Mouse (Mus musculus) heart, adult 18-20 months (tissue): ENCODE measurements around the gene Ccdc149. TPM values are rescaled to one million over a fixed set of nuclear protein-coding genes. Genes with fewer than 3 reads are reported as not detected.

ENCODE experiments used
- DNase-seq, 2 experiments: peaks; one replicate each; pipeline ENCODE4 v3.0.0; 2021 to 2022; ENCODE audit warnings: mixed read lengths in 1 of 2
- long read RNA-seq, 2 experiments: library from polyadenylated mRNA; stranded (forward); transcript quantifications; one replicate each; pipeline ENCODE4 v2.0.0; 2021
- total RNA-seq, 2 experiments: library from RNA; stranded (reverse); gene quantifications; 2 replicates each; pipeline ENCODE4 v1.2.3; 2021

The Ccdc149 gene
- total RNA-seq: 1 to 10 TPM; 7.6 TPM
- long read RNA-seq, experiment 1, transcript Ccdc149-201 (12 exons, 3,295 nt): major isoform, 9 of 10 reads
- long read RNA-seq, experiment 1, partial matches to known transcripts: 0 of 10 reads
- long read RNA-seq, experiment 1, other reads (novel, unspliced or antisense): 1 of 10 reads
- long read RNA-seq, experiment 2, partial matches to known transcripts: 0 of 3 reads
- long read RNA-seq, experiment 2, other reads (novel, unspliced or antisense): 2 of 3 reads

DNA sequence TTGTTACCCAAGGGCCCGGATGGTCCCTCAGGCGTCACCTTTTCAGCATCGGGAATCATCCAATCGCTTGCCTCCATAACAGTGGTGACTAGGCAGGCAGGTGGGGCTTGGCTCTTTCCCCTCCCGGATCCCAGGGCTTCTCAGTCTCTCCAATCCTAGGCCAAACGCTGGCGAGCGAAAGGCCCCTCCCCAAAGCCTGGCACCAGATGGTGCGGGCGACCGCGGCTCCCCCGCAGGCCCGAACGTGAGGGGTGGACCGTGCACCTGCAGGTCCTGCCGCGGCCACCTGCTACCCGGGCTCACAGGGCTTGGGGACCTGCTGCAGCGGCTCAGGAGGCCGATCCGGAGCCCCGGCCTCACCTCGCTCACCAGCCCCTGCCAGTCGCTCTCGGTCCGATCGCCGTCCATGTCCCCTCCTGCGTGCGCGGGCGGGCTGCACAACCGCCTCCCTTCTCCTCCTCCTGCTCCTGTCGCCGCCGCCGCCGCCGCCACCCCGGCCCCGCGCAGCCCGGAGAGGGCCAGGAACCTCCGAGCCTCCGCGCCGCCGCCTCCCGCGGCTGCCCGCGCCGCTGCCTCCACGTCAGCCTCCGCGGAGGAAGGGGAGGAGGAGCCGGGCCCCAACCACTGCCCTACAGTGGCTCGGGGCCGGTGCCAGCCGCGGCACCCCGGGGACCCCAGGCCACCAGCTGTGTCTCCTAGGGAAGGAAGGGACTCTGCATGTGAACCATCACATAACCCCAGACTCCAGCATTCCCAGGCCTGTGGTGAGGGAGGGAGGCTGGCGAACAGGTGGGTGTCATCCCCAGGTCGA is at the start of gene Ccdc149:
TSS of gene Ccdc149 (minus strand) at position 531 of the 811 bp plus-strand sequence.
- DNase-seq: peak; percentile 63 to 66

DNA sequence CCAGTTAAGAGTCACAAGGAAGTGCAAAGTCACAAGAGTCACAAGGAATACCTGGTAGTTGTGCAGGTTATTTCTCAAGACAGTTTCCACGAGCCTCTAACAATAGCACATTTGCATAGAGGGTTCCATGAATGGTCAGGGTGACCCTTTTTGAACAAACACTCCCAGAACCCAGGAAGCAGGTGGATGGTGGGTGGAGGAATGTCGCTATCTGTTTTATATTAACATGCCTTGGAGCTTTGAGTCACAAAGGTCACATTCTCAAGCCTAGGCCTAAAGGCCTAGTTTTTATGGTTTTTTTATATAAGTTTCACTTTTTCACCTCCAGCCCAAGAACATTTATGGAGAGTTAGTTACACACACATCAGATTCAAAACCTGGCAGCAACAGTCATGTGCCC is 48.6 kb upstream of the Ccdc149 start:
- no peak for DNase-seq

DNA sequence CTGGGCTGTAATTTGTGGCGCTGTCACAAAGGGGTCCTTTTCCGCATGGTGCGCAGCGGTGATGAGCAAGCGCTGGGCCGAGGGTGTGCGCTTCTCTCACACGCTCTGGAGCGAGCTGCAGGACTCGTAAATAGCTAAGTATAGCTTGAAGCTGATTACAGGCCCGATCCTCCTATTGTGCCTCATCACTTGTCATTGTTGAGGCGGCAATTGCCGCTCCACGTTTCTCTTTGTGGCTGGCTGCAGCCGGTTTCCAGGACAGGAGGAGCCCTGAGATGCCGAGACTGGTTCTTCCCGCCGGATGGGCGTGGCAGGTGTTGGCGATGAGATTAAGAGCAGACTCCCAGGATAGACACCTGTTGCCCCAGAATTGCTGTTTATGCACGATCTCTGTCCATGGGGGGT is 44.8 kb upstream of the Ccdc149 start:
- peak in 1 of 2 experiments; percentile 17 for DNase-seq

DNA sequence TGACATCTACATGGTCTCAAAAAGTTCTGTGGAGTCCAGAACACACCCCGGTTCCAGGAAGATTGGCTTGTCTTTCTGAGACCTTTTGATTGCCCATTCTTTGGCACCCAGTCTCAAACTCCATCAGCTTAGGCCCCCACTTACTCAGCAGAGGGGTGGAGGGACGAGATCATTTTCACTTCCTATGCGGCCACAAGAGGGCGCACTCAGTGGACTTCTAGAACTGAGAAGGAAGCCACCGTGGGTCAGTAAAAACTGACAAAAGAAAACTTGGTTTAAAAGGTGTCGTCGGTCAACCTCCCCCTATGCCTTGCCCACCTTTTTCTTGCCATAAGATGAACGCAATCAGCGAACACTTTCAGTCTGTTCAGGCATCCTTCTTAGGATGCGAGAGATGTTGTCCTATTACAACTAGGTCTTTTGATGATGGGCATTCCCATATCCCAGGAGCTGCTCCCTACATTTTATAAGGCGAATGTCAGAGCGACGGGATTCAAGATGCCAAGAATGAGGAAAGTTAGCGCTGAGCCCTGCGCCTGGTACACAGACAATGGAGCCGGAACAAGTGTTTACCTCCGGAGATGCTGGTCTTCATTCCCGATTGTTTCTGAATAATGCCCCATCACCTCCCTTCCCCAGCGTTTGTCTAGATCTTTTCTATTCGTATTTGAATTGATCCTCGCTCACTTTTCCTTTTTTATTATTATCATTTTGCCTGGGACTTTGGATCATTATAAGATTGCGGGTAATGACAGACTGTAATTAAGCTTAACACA is 44.1 kb upstream of the Ccdc149 start:
- DNase-seq: peak; percentile 50 to 84

DNA sequence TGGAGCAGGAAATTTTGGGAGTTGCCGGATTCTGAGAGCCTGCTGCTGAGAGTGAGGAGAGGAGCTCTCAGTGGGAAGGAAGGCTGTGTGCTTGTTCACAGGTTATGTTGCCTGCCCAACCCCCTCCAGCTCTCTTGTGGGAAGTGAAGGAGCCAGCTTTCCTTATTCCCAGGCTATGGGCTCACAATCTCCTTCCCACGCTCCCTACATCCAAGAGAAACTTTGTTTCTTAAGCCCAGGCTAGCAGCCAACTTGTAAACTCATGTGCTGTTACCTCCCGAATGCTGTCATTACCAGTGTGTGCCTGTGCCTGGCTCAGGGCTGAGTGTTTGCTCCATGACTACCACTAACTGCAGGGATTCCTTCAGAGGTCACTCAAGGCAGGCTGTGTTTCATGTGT is 39.8 kb upstream of the Ccdc149 start:
- DNase-seq: peak; percentile 30 to 41

DNA sequence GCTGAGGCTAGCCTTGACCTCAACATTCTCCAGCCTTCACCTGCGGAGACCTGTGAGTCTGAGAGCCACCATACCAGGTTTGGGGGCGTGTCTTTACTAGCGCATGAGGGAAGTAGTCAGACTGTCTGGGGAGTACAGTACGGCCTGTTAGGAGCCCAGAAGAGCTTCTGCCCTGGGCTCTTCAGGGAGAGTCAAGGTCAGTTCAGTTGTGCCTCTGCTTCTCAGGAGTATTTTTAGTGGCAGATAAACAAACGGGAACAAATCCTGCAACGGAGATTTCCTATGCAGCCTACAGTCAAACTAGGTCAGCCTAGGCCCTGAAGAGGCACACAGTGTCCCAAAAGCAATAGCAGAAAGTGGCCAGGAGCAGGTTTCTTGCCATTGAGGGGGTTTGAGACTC is 38.1 kb upstream of the Ccdc149 start:
- peak; percentile 50 to 73 for DNase-seq

DNA sequence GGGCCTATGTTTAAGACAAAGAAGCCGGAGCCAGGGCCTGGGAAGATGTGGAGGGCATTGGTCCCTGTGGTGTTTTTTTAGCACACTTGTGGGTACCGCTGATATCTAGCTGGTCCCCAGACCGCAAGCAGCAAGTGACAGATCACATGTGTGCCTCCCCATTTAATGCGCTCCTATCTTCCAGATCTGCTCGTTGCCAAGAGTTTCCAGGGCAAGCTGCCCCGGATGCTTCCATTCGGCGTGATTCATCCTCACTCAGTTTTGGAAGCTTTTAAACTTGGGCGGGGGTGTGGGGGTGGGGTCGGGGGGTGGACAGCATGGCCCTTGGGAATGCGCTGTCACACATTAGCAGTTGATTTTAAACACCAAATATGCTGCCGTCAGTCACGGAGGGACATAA is 33.3 kb upstream of the Ccdc149 start:
- no peak for DNase-seq

DNA sequence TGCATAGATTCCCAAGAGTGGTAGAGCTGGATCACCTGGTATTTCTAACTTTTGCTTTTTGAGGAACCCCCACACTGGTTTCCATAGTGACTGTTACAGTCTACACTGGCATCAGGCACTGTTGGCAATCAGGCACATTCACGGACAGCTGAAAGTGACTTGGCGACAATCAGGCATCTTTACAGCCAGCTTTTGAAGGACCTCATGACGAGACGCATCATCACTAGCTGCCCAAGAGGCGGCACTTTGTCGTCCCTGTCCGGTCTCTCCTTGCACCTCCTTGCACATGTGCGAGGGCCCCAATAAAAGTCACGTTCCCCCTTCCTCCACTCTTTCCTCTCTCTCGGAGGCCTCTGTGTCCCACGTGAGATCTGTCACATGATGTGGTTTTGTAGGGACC is 32.8 kb upstream of the Ccdc149 start:
- DNase-seq: no peak

DNA sequence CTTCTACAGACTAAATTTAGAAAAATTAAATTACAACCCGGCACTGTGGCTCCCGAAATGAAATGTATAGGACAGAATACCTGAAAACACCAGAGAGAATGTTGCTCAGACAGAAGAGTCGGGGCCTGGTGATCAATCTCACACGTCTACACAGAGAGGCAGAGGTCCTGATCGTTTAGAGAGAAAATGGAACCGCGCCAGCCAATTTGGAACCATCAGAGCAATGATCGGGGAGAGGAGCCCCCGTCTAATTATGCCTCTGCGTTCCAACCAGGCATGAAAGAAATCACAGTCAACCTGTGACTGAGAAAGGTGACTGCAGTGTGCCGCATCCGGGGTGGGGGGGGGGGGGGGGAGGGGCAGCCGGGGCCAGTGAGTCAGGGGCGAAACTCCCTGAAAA is 24.4 kb upstream of the Ccdc149 start:
- DNase-seq: no peak

DNA sequence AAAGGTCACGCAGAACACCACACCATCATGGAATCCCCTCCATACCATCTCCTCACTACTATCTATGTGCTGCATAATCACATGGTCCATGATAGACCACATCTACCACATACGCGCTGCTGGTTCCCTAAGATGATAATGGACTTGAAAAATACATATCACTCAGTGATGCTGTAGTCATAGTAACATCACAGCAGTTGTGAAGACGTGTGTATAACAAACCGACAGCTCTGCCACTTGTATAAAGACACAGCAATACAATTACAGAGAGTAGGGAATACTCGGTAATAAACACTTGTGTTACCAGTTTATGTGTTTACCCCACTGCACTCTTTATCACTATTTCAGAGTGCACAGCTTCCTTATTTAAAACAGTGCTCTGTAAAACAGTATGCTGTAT is 20.2 kb upstream of the Ccdc149 start:
- DNase-seq: no peak

DNA sequence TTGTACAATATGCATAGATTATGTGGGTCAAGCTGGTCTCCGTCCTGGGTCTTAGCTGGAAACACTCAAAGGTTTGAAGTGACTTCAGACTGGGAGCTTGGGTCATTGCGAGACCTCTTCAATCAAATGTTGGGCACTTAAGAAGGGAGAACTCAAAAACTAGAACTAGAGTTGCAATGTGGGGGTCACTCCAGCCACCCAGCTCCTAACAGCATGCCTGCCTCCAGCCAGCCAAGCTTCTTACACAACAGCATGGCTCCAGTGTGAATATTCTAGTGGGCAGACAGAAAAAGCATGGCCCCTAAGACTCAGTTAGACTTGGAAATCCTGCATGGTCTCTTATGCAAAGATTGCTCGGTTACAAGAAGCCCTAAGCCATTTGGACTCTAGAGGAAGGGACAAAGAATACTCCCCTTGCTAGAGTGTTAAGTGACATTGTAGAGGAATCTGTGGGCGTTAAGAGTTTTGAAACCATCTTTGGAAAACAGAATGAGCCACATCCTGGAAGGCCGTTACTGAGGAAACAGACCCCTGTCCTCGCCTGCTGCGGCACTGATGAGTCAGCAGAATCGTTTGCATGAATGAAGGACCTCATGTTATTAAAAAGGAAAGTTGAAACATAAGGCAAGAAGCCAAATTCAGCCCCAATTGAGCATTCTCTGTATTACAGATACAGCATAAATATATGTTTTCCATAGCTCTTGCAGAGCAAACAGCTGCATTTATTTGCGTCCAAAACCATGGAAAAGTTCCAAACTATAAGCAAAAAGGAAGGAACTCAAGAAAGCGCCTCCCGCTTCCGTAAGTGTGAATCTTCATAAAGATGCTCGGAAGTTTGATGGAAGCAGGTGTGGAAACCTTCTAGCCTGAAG is 16.5 kb upstream of the Ccdc149 start:
- no peak for DNase-seq

DNA sequence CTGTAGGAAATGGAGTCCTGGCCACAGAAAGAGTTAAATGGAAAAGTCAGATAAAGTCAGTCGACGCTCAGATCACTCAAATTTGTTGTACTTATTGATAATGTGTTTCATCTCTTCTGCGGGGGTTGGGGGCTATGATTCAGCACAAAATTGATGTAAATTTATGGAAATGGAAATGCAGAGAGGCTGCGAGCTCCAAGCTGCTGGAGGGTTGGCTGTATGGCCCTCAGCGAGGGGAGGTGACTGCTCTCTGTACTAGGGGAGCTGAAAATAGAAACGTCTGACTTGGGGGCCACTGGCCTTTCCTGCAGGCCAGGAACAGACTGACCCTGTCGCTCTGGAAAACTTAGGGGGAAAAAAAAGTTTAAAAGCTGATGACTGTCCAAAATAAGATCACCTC is 5.5 kb upstream of the Ccdc149 start:
- DNase-seq: peak; percentile 42 to 43

DNA sequence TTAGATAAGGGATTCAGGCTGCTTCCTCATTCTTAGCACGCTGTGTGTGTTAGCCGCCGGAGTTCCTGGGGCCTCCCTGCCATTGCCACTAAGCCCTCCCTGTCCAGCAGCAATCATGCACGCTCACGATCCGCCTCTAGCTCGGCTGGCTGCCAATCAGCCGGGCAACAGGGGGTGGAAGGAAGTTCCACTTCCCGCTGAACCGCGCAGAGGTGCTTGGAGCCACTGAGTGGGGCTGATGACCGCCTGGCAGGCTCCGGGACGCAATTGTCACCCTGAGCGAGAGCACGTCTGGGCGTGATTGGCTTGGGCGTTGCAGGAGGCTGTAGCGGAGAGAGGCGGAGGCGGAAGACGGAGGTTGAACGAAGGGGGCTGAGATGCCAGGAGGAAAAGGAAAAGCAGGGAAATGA is 5.0 kb upstream of the Ccdc149 start:
- peak; percentile 91 to 95 for DNase-seq

DNA sequence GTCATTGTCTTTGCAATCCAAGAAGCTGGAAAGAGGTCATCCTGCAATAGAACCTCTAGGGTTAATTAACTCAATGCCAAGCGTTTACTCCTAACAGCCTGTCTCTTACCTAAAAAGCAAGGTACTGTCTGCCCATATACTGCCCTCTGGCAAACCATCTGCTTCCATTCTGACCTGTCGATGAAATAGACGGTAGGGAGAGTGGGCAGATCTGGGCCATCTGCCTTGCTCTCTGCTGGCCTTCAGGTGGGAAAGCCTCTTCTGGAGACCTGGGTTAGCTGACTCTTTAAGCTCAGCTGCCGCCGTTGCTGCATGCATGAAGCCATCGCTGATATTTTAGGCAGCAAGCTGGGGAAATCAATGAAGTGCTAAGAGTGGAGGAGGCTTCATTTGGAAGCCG is 2.7 kb upstream of the Ccdc149 start:
- DNase-seq: no peak

DNA sequence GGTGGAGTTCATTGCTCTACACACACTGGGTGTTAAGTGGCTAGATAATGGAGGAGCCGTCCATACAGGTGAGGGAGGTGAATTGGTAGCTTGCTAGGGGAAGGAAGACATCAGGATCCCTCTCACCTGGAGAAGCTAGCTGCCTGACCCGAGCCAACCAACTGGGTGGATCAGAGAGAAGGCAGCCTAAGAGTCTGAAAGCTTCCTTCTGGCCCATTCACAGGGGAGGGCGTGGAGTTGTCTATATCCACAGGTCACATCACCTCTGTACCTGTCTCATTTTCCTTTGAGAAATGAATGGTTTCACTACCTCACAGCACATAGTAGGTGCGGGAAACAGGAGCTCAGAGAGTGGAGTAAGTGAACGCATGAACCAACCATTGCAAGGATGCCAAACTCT is 770 bp downstream of the Ccdc149 start:
- DNase-seq: no peak

DNA sequence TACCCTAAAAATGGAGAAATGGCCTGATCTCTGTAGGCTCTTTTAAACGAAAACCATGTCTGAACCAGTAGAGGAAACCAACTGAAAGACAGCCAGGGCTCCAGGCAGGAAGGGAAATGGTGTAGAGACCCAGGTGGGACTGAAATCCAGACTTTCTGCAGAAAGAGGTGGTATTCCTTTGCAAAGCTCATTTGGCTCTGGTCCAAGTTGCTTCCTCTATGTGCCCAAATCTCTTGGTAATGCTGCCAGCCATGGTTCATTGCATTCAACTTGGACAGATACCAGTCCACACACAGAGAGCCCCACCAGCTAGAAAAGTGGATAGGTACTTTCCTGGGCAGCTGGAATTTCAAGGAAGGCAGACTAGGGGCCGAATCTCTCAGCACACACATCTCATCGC is 3.5 kb downstream of the Ccdc149 start:
- no peak for DNase-seq

DNA sequence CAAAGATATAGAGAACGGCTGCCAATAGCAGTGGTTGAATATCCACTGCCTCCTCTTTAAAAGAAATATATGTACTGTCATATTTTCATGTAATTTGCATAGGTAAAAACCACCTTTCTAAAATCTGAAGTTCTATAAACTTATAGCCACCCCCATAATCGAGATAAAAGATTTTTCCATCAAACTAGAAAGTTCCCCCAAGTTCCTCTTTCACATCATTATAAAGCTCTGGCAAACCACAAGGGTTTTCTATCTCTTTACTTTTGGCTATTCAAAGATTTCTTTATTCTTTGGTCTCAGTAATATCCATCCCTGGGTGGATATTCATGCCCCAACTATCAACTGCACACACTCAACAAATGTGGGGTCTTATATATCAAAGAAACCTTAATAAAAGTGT is 8.9 kb downstream of the Ccdc149 start:
- DNase-seq: no peak

DNA sequence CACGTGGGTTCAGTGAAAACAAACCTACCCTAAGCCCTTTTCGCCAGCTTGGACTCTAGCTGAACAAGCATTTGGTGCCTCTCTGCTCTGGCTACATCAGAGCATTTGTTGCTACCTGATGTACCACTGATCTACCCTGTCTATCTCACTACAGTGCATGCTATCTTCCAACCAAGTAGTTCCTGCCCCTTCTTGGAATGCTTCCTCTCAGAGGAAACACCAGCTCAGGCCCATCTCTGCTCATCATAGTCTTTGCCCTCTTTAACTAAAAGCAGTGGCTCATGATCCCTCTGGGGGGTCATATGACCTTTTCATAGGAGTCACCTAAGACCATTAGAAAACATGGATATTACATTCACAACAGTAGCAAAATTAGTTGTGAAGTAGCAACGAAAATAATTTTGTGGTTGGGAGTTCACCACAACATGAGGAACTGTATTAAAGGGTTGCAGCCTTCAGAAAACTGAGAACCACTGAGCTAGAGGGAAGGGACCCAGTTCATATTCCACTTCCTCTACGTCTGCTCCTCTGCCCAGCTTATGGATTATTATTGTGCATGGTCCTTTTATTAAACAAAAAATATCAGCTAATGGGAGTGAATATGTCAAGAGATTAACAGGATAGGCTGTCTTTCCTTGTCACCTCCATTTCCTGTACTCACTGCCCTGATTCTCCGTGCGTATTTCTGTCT is 9.7 kb downstream of the Ccdc149 start:
- DNase-seq: no peak

DNA sequence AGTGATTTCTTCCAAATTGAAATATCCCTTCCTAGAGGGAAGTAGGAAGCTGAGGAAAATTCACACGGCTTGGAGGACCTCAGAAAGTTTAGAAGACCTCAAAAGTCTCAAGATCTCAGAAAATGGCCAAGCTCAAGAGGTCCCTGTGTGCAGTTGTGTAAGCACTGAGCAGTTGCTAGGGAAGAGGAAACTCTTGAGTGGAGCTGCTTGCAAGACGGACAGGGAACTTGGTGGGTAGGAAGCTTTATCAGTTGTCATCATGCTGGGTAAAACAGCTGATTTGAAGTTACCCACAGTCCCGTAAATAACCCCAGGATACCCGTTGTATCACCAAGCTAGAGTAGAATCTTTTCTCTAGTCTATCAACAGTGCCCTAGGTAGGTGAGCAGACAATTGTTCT is 12.0 kb downstream of the Ccdc149 start:
- DNase-seq: no peak

DNA sequence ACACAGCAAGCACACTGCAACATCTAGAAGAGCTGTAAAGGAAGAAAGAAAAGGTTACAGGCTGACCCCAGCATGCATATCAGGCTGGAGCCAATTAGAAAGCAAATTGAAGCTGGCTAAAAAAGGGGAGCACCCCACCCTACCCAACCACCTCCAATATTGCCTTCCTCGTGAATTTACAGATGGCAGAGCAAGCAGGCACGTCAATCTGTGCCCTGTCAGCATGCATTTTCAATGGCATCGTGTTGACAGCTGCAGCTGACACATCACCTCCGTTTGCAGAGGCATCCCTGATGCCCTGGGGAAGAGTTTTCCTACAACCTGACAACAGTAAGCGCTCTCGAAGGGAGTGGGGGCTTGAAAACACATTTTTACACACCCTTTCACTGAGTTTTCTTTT is 14.2 kb downstream of the Ccdc149 start:
- no peak for DNase-seq

DNA sequence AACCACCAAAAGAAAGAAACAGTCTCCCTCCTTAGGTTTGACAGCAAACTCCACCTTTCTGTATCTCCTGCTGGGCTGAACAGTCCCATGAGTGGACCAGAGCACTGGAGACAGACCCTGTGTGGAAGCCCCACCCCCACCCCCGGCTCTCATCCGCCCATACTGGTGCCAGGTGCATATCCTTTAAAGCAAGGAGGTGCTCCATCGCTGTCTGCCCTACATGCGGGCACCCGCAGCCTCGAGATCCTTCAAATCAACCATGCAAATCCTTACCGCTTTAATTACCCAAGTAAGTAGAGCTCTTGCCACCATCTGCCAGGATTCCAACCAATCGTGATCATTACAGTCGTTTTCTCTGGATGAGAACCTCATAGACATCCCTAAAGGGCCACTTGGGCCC is 20.5 kb downstream of the Ccdc149 start:
- DNase-seq: no peak

DNA sequence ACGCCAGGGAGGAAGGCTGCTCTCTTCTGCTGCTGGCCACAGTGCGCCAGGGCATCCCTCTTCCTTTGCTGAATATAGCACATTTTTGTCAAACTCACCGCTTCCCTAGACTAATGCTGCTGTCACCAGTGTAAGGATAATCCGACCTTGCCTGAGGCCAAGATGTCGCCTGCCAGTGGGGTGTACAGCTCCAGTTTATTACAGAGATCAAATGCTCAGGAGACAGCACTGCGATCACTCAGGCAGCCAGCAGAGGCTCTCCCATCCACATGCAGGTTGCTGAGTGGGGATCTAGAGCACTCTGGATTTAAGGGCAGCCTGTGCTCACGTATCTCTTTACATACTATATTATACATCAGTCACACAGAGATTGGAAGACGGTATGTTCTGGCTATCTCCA is 22.1 kb downstream of the Ccdc149 start:
- no peak for DNase-seq
